Mouse (Mus musculus) urinary bladder, postnatal 10 days (tissue): ENCODE measurements around the gene Gpr63.
"Not testable (repeated sequence)": the region's sequence is repeated elsewhere in the genome, so short reads cannot be mapped to it uniquely, and the experiment has no call there.

Experiments used
- DNase-seq: peaks from one replicate; pipeline ENCODE4 v3.0.0; 2022; ENCODE audit warnings: low spot score

Gene Gpr63

DNA sequence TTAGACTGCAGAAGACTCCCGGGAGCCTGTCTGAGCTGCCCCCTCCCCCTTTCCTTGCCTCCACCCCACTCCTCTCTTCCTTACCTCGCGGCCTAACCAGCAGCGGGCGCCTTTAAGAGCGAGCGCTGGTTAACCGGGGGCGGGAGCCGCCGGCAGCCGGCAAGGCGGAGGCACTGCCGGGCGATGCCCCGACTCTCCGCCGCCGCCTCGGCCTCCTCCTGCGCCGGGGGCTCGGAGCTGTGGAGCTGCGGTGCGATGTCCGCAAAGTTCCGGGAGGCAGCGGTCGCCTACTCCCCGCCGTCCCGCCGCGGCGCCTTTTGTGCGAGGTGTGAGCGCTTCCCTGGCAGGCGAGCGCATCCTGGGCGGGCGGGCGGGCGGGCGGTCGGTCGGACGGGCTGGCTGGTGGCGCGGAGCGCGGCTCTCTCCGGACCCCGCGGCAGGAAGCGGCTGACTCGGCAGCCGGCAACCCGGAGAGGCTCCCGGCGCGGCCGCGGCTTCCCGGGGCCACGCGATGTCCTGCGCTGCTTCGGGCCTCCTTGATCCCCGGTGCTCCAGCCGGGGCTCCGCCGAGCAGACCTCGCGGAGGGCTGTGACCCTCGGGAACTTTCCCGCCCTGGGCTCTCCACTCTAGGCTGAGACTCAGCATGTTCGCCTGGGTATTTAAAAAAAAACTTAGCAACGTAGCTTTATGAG lies at the start of gene Gpr63:
TSS of gene Gpr63 (plus strand) at position 109 of the 693 bp plus-strand sequence.
- DNase-seq, result peak; percentile 10

DNA sequence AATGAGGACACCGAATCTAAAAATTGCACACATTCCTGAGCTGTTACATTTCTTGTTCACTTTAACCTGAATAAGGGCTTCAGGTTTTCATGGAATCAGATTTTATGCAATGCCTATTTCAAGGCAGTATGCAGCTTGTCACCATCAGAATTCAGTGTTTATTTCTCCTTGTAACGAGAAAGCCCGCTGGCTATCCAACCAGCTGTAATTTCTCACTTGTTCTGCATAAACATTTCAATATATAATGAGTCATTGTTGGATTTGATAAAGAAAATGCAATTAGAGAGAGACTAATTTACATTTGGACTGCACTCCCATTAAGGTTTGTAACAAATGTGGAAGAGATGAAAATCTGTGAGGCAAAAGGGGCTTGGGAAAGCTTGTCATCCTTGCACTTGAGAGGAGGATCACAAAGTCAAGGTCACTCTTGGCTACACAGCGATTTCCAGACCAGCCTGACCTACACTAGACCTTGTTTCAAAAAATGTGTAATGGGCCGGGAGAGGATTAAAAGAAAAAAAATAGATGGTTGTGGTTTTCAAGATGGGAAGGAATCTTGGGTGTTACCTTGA lies 46.1 kb upstream of the Gpr63 start:
- no peak for DNase-seq

DNA sequence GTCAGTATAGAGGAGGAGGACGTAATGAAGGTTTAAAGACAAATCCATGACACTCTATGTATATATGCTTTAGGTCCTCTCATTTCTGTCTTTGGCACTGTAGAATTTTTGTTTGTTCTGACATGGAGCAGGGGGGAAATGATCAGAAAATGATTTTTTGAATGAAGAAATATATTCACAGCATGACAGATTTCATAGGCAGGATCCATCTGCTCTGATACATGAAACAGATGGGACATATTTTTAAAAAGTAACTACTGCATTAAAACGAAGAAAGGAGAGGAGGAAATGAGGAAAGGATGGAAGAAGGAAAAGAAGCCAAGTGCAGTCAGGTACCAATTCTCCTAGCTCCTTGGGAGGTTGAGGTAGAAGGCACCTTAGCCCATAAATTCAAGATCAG lies 41.5 kb upstream of the Gpr63 start:
- DNase-seq, result no peak

DNA sequence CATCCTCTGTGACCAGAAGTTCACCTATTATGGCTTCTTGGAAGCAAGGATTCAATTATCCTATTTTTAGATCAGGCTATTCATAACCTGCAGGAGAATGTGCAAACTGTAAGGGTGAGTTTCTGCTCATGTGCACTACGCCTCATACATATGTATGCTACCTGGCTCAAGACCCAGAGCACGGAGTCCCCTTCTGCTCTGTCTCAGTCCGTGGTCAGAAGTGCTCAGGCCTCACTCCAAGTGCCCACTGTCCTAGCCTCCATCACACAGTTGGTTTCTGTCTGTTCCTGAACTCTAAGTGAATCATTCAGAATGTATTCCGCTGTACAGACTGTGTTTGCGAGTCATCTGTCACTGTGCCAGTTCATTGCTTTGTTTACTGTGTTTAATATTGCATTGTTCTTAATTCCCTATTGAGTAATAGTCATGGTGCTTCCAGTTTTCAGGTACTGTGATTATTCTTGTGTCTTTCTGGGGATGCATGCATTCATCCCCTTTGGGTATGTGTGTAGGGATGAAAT lies 37.9 kb upstream of the Gpr63 start:
- no peak for DNase-seq

DNA sequence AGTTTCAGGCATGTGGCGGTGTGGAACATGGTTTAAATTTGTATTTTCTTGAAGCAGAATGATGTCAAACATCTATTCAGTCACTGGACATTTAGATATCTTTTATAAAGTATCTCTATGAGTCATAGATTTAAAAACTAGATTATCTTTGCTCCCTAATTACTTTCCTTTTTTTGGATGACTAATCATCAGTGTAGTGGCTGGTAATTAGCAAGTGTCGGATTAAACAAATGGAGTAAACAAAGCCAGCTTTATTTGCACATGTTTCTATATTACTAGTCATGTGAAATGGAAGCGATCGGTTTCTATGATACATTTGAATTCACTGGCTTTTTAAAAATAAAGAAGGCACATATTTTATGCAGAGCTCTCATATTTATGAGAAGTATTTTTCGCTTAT lies 37.3 kb upstream of the Gpr63 start:
- DNase-seq, result no peak

DNA sequence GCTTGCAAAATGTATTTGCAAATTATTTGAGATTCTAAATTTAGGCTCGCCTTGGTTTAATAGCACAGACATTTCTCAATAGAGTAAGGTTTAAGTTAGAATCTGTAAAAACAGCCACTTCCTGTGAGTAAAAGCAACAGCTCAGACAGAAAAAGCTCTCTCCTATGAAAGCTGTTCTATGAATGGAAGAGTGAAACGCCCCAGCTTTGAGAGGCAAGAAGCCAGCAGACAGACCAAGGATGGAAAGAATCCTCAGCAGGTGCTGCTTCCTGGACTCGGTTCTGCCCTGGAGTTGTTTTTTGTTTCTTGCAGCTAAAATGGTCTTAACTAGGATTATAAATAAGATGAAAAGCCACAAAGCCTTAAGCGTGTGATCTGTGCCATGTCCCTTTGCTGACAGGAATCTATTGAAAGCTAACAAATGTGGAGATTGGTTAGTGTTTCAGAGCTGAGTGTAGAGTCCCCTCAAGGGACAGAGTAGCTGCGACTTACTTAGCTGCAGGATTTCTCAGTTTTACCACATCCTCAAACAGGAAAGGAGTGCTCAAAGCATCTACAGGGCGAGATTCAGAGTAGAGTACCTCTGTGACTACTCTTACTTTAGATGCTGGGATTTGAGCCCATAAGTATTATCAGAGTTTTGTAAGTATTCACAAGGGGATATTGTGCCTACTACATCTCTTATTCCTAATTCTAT lies 23.3 kb upstream of the Gpr63 start:
- DNase-seq, result no peak

DNA sequence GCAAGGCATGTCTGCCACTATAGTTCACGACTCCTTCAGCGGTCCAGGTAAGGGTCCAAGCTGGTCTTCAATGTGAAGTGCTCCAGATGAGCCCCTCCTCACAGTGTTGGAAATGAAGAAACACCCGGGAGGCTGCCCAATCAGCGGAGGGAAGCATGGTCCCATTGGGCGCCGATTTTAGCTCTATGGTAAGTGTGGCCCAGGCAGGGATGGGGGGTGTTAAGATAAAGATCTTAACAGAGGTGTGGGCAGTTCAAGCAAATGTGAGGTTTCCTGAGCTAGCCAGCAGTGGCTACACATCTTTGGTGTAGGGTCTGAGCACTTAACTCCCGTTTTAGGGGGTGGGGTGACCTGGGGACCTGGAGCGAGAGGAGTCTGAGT lies 299 bp upstream of the Gpr63 start:
- DNase-seq, result no peak

DNA sequence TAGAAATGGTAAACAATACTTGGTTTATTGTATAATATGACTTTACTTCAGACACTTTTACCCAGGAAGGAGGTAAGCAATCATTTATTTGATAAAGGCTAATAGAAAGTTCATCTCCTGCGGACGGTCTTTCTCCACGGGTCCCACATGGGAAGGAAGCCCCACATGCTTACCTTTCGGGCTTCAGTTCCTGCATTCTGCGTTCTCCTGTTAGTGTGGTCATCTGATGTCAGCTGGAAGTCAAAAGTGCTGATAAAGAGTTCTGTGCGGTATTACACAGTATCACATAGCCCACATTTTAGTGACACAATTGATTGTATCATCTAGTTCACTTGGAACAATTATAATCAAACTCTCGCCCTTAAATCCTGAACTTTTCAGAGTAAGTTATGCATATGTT lies 1.0 kb downstream of the Gpr63 start:
- DNase-seq, result no peak

DNA sequence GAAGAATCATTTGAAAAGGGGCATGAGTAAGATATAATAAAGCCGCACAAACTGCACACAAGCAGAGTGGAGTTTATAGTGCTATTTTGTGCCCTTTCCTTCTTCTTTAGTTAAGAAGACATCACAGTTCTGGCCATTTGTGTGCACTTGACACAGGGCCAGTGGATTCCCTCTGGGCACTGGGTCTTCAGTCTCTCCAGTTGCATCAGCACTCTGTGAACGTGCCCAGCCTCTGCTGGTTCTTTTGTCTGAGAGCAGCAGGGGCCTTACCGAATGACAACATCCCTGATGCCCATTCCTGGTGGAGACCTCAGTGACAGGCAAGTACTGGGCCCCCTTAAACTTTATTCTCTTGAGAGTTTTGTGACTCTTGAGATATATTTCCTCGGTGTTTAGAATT lies 12.4 kb downstream of the Gpr63 start:
- DNase-seq, result no peak

DNA sequence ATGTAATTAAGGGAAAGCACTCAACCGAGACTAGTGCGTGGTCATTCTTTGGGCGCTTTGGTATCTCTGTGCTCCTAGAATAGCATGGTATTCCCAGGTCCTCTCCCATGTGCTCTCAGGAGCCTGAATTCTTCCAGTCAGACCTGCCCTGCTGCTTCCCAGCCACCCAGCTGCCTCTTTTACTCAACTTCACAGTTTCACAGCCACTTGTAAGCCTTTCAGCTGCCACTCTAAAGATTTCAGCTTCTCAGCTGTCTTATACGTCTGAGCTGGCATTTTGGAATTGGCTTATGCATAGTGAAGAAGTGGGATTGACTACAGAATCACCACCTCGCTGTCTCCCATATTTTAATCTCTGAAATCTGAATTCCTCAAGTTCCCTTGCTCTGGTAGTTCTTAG lies 19.4 kb downstream of the Gpr63 start:
- DNase-seq, result no peak

DNA sequence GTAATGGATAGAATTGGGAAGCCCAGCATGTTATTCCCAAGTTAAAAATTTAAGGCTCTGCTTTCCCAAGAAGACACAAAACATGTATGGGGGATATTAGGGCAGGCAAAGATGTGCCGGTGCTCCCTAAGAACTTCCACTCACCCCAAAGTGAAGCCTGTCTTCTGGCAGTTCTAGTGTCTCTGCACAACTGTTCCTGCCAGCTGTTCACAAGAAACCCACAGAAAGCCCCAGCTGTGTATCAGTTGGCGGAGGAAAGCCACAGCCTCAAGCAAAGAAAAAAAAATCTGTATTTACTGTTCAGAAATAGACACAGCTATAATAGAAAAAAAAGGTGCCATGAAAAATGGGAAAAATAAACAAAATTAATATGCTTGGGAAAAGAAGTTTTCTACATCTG lies 25.3 kb downstream of the Gpr63 start:
- no peak for DNase-seq

DNA sequence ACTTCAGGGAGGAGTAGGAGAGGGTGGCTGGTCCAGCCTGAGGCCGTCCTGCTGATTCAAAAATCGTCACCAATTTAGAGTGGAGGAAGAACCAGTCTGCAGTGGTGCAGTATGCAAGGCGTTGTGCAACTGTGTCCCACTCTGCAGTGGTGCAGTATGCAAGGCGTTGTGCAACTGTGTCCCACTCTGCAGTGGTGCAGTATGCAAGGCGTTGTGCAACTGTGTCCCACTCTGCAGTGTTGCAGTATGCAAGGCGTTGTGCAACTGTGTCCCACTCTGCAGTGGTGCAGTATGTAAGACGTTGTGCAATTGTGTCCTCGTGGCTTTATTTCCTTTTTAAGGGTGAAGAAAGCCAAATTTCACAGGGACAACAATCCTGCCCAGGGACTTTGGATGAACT lies 43.1 kb downstream of the Gpr63 start:
- DNase-seq, result not testable (repeated sequence)

DNA sequence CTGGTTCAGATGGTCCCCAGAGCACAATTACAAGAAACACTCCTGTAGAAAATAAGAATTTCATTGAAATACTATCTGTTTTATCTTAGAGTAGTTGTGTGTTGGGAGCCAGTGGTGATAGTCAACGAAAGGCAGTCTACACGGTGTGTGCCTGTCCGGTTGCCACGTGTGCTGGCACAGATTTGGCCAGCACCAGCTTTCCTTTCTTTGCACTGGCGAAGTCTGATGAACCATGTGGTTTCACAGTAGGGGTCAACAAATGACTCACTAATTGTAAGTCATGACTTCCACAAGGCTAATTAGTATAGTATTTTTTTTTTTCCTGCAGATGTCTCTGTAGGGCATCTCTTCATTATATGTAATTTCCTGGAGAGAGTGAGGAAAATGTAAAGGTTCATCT lies 45.6 kb downstream of the Gpr63 start:
- no peak for DNase-seq

DNA sequence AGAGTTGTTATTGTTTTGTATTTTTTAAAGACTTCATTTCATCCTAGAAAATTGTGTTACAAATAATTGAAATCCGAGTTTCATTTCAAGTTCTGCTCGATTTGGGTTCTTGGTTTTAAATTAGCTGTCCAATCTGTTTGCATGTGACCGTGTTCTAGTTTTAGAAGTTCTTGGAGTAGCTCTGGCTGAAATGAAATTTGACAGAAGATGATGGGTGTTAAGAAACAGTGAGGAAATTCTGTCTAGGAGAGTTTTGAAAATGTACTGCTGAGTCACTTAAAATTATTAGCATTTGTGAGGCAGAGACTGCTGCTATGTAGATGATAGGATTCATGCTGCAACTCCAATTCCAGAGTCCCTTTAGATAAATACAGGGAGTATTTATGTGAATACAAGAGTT lies 46.5 kb downstream of the Gpr63 start:
- DNase-seq, result no peak

DNA sequence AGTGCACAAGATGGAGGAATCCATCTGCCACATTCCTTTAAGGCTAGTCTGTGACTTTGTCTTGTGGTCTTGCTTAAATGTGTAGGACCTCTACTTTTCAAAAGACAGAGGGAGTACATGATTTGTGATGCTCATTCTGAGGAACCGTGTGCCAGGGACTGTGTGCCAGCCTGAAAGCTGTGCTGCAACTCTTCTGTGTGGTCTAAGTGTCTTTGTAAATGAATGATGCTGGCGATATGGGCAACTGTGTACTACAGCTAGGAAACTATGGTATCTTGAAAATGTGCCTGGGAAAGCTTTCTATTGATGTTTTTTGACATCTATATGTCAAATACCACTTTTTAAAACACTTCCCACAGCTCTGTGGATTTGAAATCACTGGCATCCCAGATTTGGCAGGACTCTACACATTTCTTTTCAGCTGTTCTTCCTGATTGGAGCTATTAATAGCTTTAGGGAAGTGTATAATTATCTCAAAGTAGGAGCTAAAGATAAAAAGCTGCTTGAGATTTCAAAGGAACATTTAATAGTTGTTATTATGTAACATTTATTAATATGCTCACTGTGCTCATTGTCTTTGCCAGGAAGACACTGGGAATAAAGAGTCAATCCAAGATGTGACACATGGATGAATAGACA lies 48.9 kb downstream of the Gpr63 start:
- no peak for DNase-seq

DNA sequence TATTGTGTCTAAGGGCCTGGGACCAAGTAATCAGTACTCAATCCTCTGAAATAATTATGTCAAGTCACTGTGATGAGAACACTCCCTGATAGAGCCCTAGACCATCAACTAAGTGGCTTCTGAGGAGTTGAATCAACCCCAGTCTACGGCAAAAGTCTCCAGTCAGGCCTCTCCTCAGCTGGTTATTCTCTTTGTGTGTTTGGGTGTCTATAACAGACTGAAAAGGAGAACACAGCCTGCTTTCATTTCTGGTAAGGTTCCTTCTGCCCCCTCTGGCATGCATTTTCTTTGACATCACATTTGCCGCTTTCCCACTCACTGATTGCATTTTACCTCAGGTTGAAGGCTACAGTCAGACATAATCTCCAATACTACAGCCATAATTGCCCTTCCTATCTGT lies 62.0 kb downstream of the Gpr63 start:
- no peak for DNase-seq

DNA sequence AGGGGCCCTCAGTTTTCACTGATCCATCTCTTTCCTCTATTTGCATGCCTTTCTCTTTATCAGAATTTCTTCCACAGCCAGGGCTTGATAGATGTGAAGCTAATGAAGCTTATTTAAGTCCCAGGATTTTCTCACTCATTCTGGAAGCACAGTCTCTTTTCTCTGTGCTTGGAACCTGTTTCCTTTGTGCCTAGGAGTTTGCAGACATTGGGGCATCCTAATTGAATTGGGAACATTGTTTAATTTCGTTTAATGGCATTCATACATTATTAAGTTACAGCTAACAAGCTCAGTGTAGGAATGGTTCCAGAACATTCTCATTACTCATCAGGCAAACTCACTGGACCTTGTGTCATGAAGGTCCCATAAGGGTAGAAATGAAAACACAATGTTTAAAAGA lies 62.5 kb downstream of the Gpr63 start:
- no peak for DNase-seq

DNA sequence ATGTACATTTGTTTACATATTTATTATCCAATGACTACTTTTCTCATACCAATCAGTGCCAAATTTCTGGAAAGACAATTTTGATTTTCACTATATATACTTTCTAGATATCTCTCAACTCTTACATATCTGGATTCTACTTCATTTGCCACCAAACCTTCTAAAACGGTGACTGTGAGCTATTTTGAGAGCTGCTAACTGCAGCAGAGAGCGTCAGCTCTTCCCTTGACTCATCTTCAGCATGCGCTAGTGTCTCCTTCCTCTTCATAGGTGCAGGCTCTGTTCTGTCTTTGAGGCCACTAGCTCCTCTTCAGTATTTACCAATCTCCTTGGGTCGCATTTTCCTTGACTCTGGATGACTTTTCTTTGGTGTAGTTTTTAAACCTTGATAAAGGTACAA lies 63.7 kb downstream of the Gpr63 start:
- no peak for DNase-seq

DNA sequence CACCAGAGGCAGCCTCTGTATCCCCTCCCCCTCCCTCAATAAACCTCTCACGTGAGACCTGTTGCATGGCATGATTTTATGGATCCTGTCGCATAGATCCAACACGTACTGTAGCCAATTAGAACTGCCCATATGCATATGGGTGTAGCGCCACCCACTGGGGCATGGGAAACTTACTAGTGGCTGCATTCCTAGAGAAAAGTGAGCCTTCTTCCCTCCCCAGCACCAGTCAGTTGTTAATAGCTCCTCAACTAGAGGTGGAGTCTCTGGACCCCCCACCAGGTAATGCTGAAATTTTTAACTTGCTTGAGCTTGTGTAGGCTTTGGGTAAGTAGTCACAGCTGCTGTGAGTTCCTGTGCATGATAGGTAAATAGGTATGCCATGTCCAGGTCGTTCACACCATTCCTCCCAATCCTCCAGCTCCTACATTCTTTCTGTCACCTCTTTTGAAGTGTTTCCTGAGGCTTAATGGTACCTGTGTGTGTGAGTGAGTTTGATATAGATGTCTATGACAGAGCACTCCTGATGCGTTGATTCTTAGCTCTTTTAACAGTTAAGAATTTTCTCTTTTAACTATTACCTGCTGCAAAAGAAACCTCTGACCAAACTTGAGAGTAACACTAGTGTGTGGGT lies 69.1 kb downstream of the Gpr63 start:
- no peak for DNase-seq

DNA sequence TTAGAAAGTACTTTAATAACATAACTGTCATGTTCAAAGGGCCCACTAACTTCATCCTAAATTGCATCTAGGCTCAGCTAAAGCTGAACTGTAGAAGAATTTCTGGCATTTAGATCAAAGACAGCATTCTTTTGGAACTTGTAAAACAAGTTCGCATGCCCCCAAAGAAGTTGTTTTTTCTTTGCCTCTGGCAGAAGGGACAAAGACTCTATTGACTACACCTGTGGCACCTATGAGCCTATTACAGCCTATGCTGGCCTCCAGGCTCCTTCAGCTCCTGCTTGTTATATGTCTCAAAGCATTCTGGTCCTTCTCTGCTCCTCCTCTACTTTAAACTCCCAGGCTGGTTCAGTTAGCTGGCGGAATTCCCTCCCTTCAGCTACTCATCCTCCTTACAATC lies 69.6 kb downstream of the Gpr63 start:
- no peak for DNase-seq

DNA sequence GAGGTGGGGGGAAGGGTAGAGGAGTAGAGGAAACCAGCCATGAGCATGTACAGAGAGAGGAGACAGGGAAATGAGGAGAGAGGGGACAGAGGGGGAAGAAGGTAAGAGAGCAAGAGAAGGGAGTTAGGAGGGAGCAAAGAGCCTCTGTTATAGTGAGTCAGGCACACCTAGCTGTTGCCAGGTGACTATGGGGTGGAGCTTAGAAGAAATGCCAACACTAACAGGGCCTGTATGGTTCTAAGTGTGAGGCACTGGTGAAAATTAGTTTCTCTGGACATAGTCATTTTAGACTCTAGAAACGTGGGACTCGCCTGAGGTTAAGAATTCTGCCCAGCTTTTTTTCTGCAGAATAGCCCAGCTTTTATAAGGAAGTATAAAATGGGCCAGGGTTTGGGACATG lies 71.1 kb downstream of the Gpr63 start:
- no peak for DNase-seq

DNA sequence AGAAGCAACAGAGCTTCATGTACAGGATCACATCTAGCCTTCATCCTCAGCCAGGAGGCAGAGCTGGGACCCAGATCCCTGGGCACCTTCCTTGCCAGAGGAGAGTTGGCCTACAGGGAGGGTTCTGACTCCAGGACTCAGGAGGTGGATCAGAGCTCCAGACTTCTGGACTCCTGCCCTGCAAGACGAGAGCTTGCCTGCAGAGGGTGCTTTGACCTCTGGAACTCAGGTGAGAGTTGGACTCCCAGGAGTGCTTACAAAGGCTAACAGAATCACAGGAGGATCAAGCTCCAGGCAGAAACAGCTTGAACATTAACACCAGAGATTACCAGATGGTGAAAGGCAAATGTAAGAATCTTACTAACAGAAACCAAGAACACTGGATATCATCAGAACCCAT lies 89.3 kb downstream of the Gpr63 start:
- not testable (repeated sequence) for DNase-seq
